Mouse (Mus musculus) forebrain, embryonic 16.5 days (tissue): ENCODE measurements around the gene Btnl9. TPM values are rescaled to one million over a fixed set of nuclear protein-coding genes. Genes with fewer than 3 reads are reported as not detected.

Experiments used
- ATAC-seq: fragments of 200-750 bp; cut with Nextera tagmentation; 2 replicates; pipeline ENCODE4 v1.8.0; 2017; ENCODE audit warnings: mild to moderate bottlenecking, moderate library complexity
- H3K27ac ChIP-seq: fragments of 300-500 bp; sonication (generic); 2 replicates; pipeline ENCODE4 v1.5.1; 2014; ENCODE audit warnings: low read length, control low read depth
- H3K27me3 ChIP-seq: fragments of 300-500 bp; sonication (generic); replicated peaks from 2 replicates; pipeline ENCODE4 v1.6.1; 2014; ENCODE audit warnings: low read length; ENCODE audit not compliant: control insufficient read depth, insufficient read depth
- H3K36me3 ChIP-seq: fragments of 300-500 bp; sonication (generic); 2 replicates; pipeline ENCODE4 v1.6.1; 2014; ENCODE audit not compliant: control insufficient read depth, insufficient read depth
- H3K4me1 ChIP-seq: fragments of 300-500 bp; sonication (generic); replicated peaks from 2 replicates; pipeline ENCODE4 v1.6.1; 2014; ENCODE audit warnings: low read length; ENCODE audit not compliant: control insufficient read depth, insufficient read depth
- H3K4me2 ChIP-seq: fragments of 300-500 bp; sonication (generic); 2 replicates; pipeline ENCODE4 v1.6.1; 2014; ENCODE audit warnings: mild to moderate bottlenecking, low read length, control low read depth
- H3K4me3 ChIP-seq: fragments of 300-500 bp; sonication (generic); replicated peaks from 2 replicates; pipeline ENCODE4 v1.5.1; 2014; ENCODE audit warnings: mild to moderate bottlenecking, low read length, control low read depth
- H3K9ac ChIP-seq: fragments of 300-500 bp; sonication (generic); replicated peaks from 2 replicates; pipeline ENCODE4 v1.6.1; 2014; ENCODE audit warnings: low read depth, low read length, control low read depth
- H3K9me3 ChIP-seq: fragments of 300-500 bp; sonication (generic); 2 replicates; pipeline ENCODE4 v1.6.1; 2016; ENCODE audit warnings: low read length; ENCODE audit not compliant: control insufficient read depth
- WGBS: fragments of 180-500 bp; shearing (Covaris S2); extraction: QIAGEN DNeasy Blood & Tissue Kit; methylation state at CpG from one replicate; pipeline ENCODE4 v1.1.7; 2014; 5-methylcytosine and 5-hydroxymethylcytosine counted together
- polyA plus RNA-seq: library from polyadenylated mRNA; unstranded; fragments of >200 nt; fragmentation: Nextera tagmentation; extraction: Ambion mirVana; gene quantifications from 2 replicates; pipeline ENCODE4 v1.2.1, GENCODE M21; 2015

Btnl9 gene
- polyA plus RNA-seq, 1 experiment from 2014 or later, result not detected

DNA sequence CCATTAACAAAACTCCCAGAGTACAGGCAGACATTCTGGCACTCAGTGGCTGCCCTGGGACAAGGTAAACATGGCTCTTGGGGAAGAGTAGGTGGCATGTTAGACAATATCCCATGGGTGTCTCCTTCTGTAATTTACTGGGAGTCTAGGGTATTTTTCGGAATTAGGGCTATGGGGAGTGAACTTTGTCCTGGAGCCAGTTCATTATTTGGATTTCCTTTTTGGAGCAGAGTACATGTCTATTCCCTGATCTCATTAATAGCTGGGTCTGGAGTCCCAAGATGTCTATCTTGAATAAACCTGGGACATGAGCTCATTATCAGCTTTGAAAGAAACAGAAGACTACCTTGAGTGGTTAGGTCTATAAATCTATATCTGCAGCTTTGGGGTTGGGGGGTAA lies 32.9 kb downstream of the Btnl9 start, which contains the start of gene Olfr1394:
Gene Olfr1394 (plus strand): TSS at position 301 of the 400 bp plus-strand sequence.
- H3K4me3 ChIP-seq, result no peak within 1 kb of the TSS
- H3K27ac ChIP-seq, result no peak within 1 kb of the TSS
- no peak within 1 kb of the TSS for H3K4me2 ChIP-seq
- no peak within 1 kb of the TSS for H3K9ac ChIP-seq
- H3K36me3 ChIP-seq, result no peaks in the 10 kb centered on the region
- H3K27me3 ChIP-seq, result no peaks in the 10 kb centered on the region
- H3K4me1 ChIP-seq, result no peaks in the 10 kb centered on the region
- ATAC-seq, result no peak
- no peaks in the 10 kb centered on the region for H3K9me3 ChIP-seq
- 92% methylated on average over 1 of the region's 1 CpGs for WGBS

DNA sequence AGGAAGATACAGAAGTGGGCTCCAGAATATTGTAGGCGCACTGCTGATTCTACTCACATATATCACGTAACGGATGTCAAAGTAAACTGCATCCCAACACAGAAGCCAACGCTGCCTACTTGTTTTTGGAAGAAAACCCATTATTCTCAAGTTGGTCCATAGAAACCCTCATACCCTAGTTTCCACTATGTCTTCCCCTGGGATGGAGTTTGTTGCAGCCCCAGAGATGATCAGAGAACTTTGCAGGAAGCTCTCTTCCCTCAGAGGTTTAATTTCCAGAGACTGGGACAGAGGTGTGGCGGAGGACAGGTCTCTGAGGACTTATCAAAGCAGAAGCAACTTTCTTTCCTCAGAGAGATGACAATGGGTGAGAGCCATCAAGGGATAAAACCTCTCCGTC lies 45.0 kb downstream of the Btnl9 start, which contains the start of gene Olfr1395:
Gene Olfr1395 (plus strand): TSS at position 301 of the 400 bp plus-strand sequence.
- Histone ChIP-seq H3K4me1 (no peaks in the 10 kb centered on the region), H3K4me2 (no peak within 1 kb of the TSS), H3K9me3 (no peaks in the 10 kb centered on the region), H3K9ac (no peak within 1 kb of the TSS), H3K27me3 (no peaks in the 10 kb centered on the region), H3K27ac (no peak within 1 kb of the TSS), H3K36me3 (no peaks in the 10 kb centered on the region), H3K4me3 (no peak within 1 kb of the TSS)
- 95% methylated on average over 6 of the region's 6 CpGs for WGBS
- no peak for ATAC-seq

DNA sequence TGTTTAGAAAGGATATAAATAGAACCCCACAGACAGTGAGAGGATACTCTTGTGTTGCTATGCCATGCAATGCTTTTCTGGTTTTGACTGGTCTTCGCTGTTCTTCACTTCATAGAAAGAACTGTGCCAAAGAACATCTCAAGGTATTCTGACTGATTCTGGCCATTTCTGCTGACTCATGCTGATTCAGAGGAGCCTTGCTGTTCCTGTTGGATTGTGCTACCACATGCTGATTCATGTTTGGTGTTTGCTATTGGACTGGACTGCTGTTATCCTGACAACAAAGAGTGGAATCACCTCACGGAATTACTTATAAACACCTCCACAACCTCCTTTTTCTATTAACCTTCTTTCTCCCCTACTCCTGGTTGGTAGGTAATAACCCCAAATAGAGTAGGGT lies 62.8 kb downstream of the Btnl9 start:
- ATAC-seq, result no peak
- WGBS, result 88% methylated on average over 2 of the region's 2 CpGs
- Histone ChIP-seq H3K27ac (no peak overlapping the region), H3K4me3 (no peak overlapping the region), H3K4me1 (no peaks in the 10 kb centered on the region), H3K27me3 (no peaks in the 10 kb centered on the region), H3K36me3 (no peaks in the 10 kb centered on the region), H3K4me2 (no peak overlapping the region), H3K9ac (no peak overlapping the region), H3K9me3 (no peaks in the 10 kb centered on the region)

DNA sequence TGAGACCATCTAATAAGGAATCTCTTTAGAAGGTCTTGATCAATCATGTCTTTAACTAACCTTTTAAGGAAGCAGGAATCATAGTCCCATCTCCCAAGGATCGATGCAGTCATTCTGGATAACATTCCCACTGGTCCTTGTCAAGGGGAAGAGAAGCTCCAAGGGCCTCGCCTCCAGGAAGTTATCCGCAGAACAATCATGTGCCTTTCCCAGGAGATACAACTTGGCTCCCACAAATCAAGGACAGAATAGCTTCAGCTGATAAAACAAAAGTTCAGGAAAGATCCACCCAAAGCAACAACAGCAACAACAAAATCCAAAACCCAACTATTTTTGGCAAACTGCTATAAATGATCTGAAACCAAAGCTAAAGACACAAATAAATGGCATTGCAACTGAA lies 67.3 kb downstream of the Btnl9 start:
- H3K4me1 ChIP-seq, result no peaks in the 10 kb centered on the region
- H3K27me3 ChIP-seq, result no peaks in the 10 kb centered on the region
- H3K4me3 ChIP-seq, result no peak overlapping the region
- no peak overlapping the region for H3K27ac ChIP-seq
- no peak overlapping the region for H3K4me2 ChIP-seq
- no peaks in the 10 kb centered on the region for H3K36me3 ChIP-seq
- no peak for ATAC-seq
- no peaks in the 10 kb centered on the region for H3K9me3 ChIP-seq
- no peak overlapping the region for H3K9ac ChIP-seq
- WGBS, result 93% methylated on average over 3 of the region's 3 CpGs

Other genes starting within 250 kb of the Btnl9 start
- 1.0 and 2.3 TPM in 2 replicates for gene Psme2b, start 241.0 kb downstream of the Btnl9 start, polyA plus RNA-seq
- not detected in 2 replicates for gene Olfr56, start 208.3 kb downstream of the Btnl9 start, polyA plus RNA-seq
- gene 9930111J21Rik1, start 207.8 kb downstream of the Btnl9 start, polyA plus RNA-seq, result 0.39 and 0.71 TPM in 2 replicates
- not detected in 2 replicates for gene Gm12185, start 194.9 kb downstream of the Btnl9 start, polyA plus RNA-seq
- gene Tgtp1, start 193.0 kb downstream of the Btnl9 start, polyA plus RNA-seq, result not detected in 2 replicates
- 0.34 and 0.53 TPM in 2 replicates for gene 9930111J21Rik2, start 135.9 kb downstream of the Btnl9 start, polyA plus RNA-seq
- not detected in 2 replicates for gene Tgtp2, start 123.0 kb downstream of the Btnl9 start, polyA plus RNA-seq
- gene Ifi47, start 110.6 kb downstream of the Btnl9 start, polyA plus RNA-seq, result 0.56 and 0.81 TPM in 2 replicates
- gene Olfr1396, start 72.3 kb downstream of the Btnl9 start, polyA plus RNA-seq, result not detected in 2 replicates
- gene Olfr1395, start 44.9 kb downstream of the Btnl9 start, polyA plus RNA-seq, result not detected in 2 replicates
- not detected in 2 replicates for gene Olfr1394, start 32.8 kb downstream of the Btnl9 start, polyA plus RNA-seq
- gene Zfp62, start 16.1 kb upstream of the Btnl9 start, polyA plus RNA-seq, result 59.1 and 64.9 TPM in 2 replicates
- 28.0 and 31.8 TPM in 2 replicates for gene Mgat1, start 57.0 kb upstream of the Btnl9 start, polyA plus RNA-seq
- not detected in 2 replicates for gene Olfr1393, start 91.1 kb upstream of the Btnl9 start, polyA plus RNA-seq
- not detected in 2 replicates for gene Olfr1392, start 98.1 kb upstream of the Btnl9 start, polyA plus RNA-seq
- not detected in 2 replicates for gene Olfr10, start 117.6 kb upstream of the Btnl9 start, polyA plus RNA-seq
- not detected in 2 replicates for gene Olfr1391, start 135.6 kb upstream of the Btnl9 start, polyA plus RNA-seq
- not detected in 2 replicates for gene Olfr1390, start 148.0 kb upstream of the Btnl9 start, polyA plus RNA-seq
- not detected in 2 replicates for gene Olfr1389, start 235.9 kb upstream of the Btnl9 start, polyA plus RNA-seq
- not detected in 2 replicates for gene Olfr1388, start 249.5 kb upstream of the Btnl9 start, polyA plus RNA-seq